Mouse (Mus musculus): ENCODE data around the gene Prkacb.

DNA sequence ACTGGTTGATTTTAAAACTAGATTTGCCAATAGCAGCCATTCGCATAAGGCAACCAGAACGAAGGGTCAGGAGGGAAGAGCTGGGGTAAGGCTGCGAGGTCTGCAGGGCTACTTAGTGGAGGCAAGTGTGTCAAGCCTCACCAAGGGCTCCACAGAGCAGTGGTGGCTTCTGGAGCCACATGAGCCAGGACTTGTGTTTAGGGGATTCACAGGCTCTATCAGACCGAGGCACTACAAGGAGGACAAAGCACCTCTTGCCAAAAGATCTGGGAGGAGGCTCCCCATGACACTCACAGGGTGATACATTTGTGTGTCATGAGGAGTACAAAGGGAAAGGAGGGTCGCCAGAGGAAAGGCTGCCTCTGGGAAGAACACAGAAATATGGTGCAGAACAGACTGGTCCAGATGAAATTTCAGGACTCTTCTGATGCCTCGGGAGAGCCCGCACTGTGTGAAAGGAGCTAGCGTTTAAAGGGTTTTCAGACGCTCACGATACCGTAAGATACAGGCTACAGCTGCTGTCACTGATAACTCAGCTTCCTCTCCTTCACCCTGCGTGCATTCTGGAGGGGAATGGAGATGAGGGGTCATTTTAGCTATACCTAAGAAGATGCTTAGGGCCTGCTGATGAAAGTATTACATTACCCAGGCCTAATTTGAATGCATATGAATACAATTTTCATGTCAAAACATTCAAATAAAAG is 19.1 kb downstream of the Prkacb start:
- peak; percentile 84 for TF ChIP-seq TCF12 (IDR thresholded peaks at IDR 0.05; ENCODE audit: low read depth, low read length)
- TF ChIP-seq USF1 (IDR thresholded peaks at IDR 0.05; ENCODE audit: low read depth, low read length) = no peak
- no peak for TF ChIP-seq POLR2A (IDR thresholded peaks at IDR 0.05; ENCODE audit: control insufficient read depth in 1 of 2, insufficient read depth in 1 of 2, low read depth in 1 of 2, low read length in 2 of 2, poor library complexity in 1 of 2)
- no peak for TF ChIP-seq UBTF (IDR thresholded peaks at IDR 0.05; ENCODE audit: borderline replicate concordance, insufficient read depth, low read depth, low read length)
- no peak for TF ChIP-seq RAD21 (IDR thresholded peaks at IDR 0.05; ENCODE audit: low read depth, low read length)
- TF ChIP-seq GATA1 (IDR thresholded peaks at IDR 0.05; ENCODE audit: low read depth, low read length) = peak; percentile 91
- TF ChIP-seq CTCF (IDR thresholded peaks at IDR 0.05 in 2 of 3, conservative IDR thresholded peaks at IDR 0.05 in 1 of 3; ENCODE audit: control insufficient read depth in 1 of 3, insufficient read depth in 1 of 3, low read depth in 2 of 3, low read length in 3 of 3, poor library complexity in 1 of 3, severe bottlenecking in 1 of 3) = no peak
- TF ChIP-seq MAX (IDR thresholded peaks at IDR 0.05; ENCODE audit: low read length) = no peak
- TF ChIP-seq ELF1 (IDR thresholded peaks at IDR 0.05; ENCODE audit: low read depth, low read length) = no peak
- TF ChIP-seq TAL1 (IDR thresholded peaks at IDR 0.05; ENCODE audit: low read length) = peak; percentile 87
- no peak for TF ChIP-seq MYB (IDR thresholded peaks at IDR 0.05; ENCODE audit: low read depth, low read length)
- peak; percentile 82 for TF ChIP-seq ETS1 (IDR thresholded peaks at IDR 0.05; ENCODE audit: low read depth, low read length)
